Mouse (Mus musculus): ENCODE measurements around the gene Cpne2. TPM values are rescaled to one million over a fixed set of nuclear protein-coding genes. Genes with fewer than 3 reads are reported as not detected.

Cpne2 gene
- polyA plus RNA-seq, 2 experiments: 2.6 to 2.7 TPM

GRCm38 (mm10) chr8:94527178-94527577 lies 5.6 kb upstream of the Cpne2 start:
- Histone ChIP-seq H3K36me3 (replicated peaks; ENCODE audit: control insufficient read depth, insufficient read depth, low read depth) (no peaks in the 10 kb centered on the region), H3K4me3 (ENCODE audit: insufficient read depth in 1 of 2, low read depth in 2 of 2, low read length in 2 of 2) (no peak overlapping the region), H3K27ac (no peak overlapping the region), H3K27me3 (ENCODE audit: control insufficient read depth, insufficient read depth, low read length) (peaks cover 11% of the 10 kb centered on the region), H3K4me2 (ENCODE audit: low read depth) (no peak overlapping the region), H3K9ac (replicated peaks) (no peak overlapping the region), H3K9me3 (ENCODE audit: control insufficient read depth, low read length) (no peaks in the 10 kb centered on the region), H3K4me1 (replicated peaks; ENCODE audit: control insufficient read depth in 2 of 2, insufficient read depth in 2 of 2, low read length in 1 of 2) (no peaks in the 10 kb centered on the region)
- no peak for DNase-seq (ENCODE audit: low read depth in 3 of 3, low spot score in 3 of 3)
- ATAC-seq (ENCODE audit: insufficient read depth): no peak
- 53% methylated on average over 7 of the region's 7 CpGs for WGBS (ENCODE audit: insufficient replicate concordance)
- TF ChIP-seq CTCF (IDR thresholded peaks at IDR 0.05; ENCODE audit: low read depth) (no peak), EP300 (IDR thresholded peaks at IDR 0.05; ENCODE audit: low read depth) (no peak)

GRCm38 (mm10) chr8:94528245-94528644 lies 4.5 kb upstream of the Cpne2 start:
- Histone ChIP-seq H3K9ac (replicated peaks) (no peak overlapping the region), H3K27me3 (ENCODE audit: control insufficient read depth, insufficient read depth, low read length) (peaks cover 22% of the 10 kb centered on the region), H3K36me3 (replicated peaks; ENCODE audit: control insufficient read depth, insufficient read depth, low read depth) (no peaks in the 10 kb centered on the region), H3K4me2 (ENCODE audit: low read depth) (no peak overlapping the region), H3K9me3 (ENCODE audit: control insufficient read depth, low read length) (no peaks in the 10 kb centered on the region), H3K4me1 (replicated peaks; ENCODE audit: control insufficient read depth in 2 of 2, insufficient read depth in 2 of 2, low read length in 1 of 2) (no peaks in the 10 kb centered on the region), H3K27ac (no peak overlapping the region), H3K4me3 (ENCODE audit: insufficient read depth in 1 of 2, low read depth in 2 of 2, low read length in 2 of 2) (no peak overlapping the region)
- peak in 2 of 3 experiments; percentile 20 to 22 for DNase-seq (ENCODE audit: low read depth in 3 of 3, low spot score in 3 of 3)
- 29% methylated on average over 4 of the region's 4 CpGs for WGBS (ENCODE audit: insufficient replicate concordance)
- ATAC-seq (ENCODE audit: insufficient read depth): no peak
- TF ChIP-seq EP300 (IDR thresholded peaks at IDR 0.05; ENCODE audit: low read depth): no peak
- TF ChIP-seq CTCF (IDR thresholded peaks at IDR 0.05; ENCODE audit: low read depth): peak; percentile 78

- H3K4me1 ChIP-seq (replicated peaks; ENCODE audit: control insufficient read depth in 2 of 2, insufficient read depth in 2 of 2, low read length in 1 of 2): no peaks in the 10 kb centered on the region
- no peak for DNase-seq (ENCODE audit: low read depth in 3 of 3, low spot score in 3 of 3)
- no peak overlapping the region for H3K27ac ChIP-seq
- no peaks in the 10 kb centered on the region for H3K9me3 ChIP-seq (ENCODE audit: control insufficient read depth, low read length)
- H3K27me3 ChIP-seq (ENCODE audit: control insufficient read depth, insufficient read depth, low read length): peaks cover 36% of the 10 kb centered on the region
- 52% methylated on average over 4 of the region's 4 CpGs for WGBS (ENCODE audit: insufficient replicate concordance)
- no peak overlapping the region for H3K4me3 ChIP-seq (ENCODE audit: insufficient read depth in 1 of 2, low read depth in 2 of 2, low read length in 2 of 2)
- no peak for ATAC-seq (ENCODE audit: insufficient read depth)
- no peak overlapping the region for H3K9ac ChIP-seq (replicated peaks)
- no peaks in the 10 kb centered on the region for H3K36me3 ChIP-seq (replicated peaks; ENCODE audit: control insufficient read depth, insufficient read depth, low read depth)
- H3K4me2 ChIP-seq (ENCODE audit: low read depth): no peak overlapping the region
- TF ChIP-seq EP300 (IDR thresholded peaks at IDR 0.05; ENCODE audit: low read depth) (no peak), CTCF (IDR thresholded peaks at IDR 0.05; ENCODE audit: low read depth) (no peak)
Observed at GRCm38 (mm10) chr8:94529875-94530274, 2.9 kb upstream of the Cpne2 start.

- H3K27me3 ChIP-seq (ENCODE audit: control insufficient read depth, insufficient read depth, low read length): peaks cover 36% of the 10 kb centered on the region
- 58% methylated on average over 4 of the region's 4 CpGs for whole genome bisulfite sequencing (ENCODE audit: insufficient replicate concordance)
- ATAC-seq (ENCODE audit: insufficient read depth): no peak
Observed at GRCm38 (mm10) chr8:94530643-94531042, 2.1 kb upstream of the Cpne2 start.

GRCm38 (mm10) chr8:94532000-94532399 lies 790 bp upstream of the Cpne2 start:
- no peaks in the 10 kb centered on the region for H3K4me1 ChIP-seq (replicated peaks; ENCODE audit: control insufficient read depth in 2 of 2, insufficient read depth in 2 of 2, low read length in 1 of 2)
- peak overlapping the region; percentile 61 for H3K4me2 ChIP-seq (ENCODE audit: low read depth)
- DNase-seq (ENCODE audit: low read depth in 3 of 3, low spot score in 3 of 3) (no peak), ATAC-seq (ENCODE audit: insufficient read depth) (no peak)
- no peak overlapping the region for H3K4me3 ChIP-seq (ENCODE audit: insufficient read depth in 1 of 2, low read depth in 2 of 2, low read length in 2 of 2)
- no peaks in the 10 kb centered on the region for H3K9me3 ChIP-seq (ENCODE audit: control insufficient read depth, low read length)
- H3K36me3 ChIP-seq (replicated peaks; ENCODE audit: control insufficient read depth, insufficient read depth, low read depth): no peaks in the 10 kb centered on the region
- no peak overlapping the region for H3K9ac ChIP-seq (replicated peaks)
- WGBS (ENCODE audit: insufficient replicate concordance): 5% methylated on average over 8 of the region's 8 CpGs
- H3K27ac ChIP-seq: no peak overlapping the region
- TF ChIP-seq CTCF (IDR thresholded peaks at IDR 0.05; ENCODE audit: low read depth) (no peak), EP300 (IDR thresholded peaks at IDR 0.05; ENCODE audit: low read depth) (no peak)
- H3K27me3 ChIP-seq (ENCODE audit: control insufficient read depth, insufficient read depth, low read length): peaks cover 36% of the 10 kb centered on the region

More at GRCm38 (mm10) chr8:94530643-94531042, 2.1 kb upstream of the Cpne2 start:
- no peak for DNase-seq (ENCODE audit: low read depth in 3 of 3, low spot score in 3 of 3)
- H3K9me3 ChIP-seq (ENCODE audit: control insufficient read depth, low read length): no peaks in the 10 kb centered on the region
- no peak overlapping the region for H3K27ac ChIP-seq
- H3K9ac ChIP-seq (replicated peaks): no peak overlapping the region
- H3K4me1 ChIP-seq (replicated peaks; ENCODE audit: control insufficient read depth in 2 of 2, insufficient read depth in 2 of 2, low read length in 1 of 2): no peaks in the 10 kb centered on the region
- no peak overlapping the region for H3K4me2 ChIP-seq (ENCODE audit: low read depth)
- H3K4me3 ChIP-seq (ENCODE audit: insufficient read depth in 1 of 2, low read depth in 2 of 2, low read length in 2 of 2): no peak overlapping the region
- no peaks in the 10 kb centered on the region for H3K36me3 ChIP-seq (replicated peaks; ENCODE audit: control insufficient read depth, insufficient read depth, low read depth)
- no peak for TF ChIP-seq EP300 (IDR thresholded peaks at IDR 0.05; ENCODE audit: low read depth)
- no peak for TF ChIP-seq CTCF (IDR thresholded peaks at IDR 0.05; ENCODE audit: low read depth)

All from liver, embryonic 14.5 days (tissue).